Mouse (Mus musculus) T-helper 17 cell (primary cell): ENCODE data around the gene Dapk2.

Experiments
- in situ Hi-C, 2 experiments: fragments of 300-600 bp; cut with MboI, MseI; formaldehyde crosslinking; loops; 1 replicate in 1 of 2; 2 replicates in 1 of 2; pipeline ENCODE4 v1.15.1; 2025; ENCODE audit warnings: high pct_unique_total_duplicates in 2 of 2

Gene Dapk2

DNA sequence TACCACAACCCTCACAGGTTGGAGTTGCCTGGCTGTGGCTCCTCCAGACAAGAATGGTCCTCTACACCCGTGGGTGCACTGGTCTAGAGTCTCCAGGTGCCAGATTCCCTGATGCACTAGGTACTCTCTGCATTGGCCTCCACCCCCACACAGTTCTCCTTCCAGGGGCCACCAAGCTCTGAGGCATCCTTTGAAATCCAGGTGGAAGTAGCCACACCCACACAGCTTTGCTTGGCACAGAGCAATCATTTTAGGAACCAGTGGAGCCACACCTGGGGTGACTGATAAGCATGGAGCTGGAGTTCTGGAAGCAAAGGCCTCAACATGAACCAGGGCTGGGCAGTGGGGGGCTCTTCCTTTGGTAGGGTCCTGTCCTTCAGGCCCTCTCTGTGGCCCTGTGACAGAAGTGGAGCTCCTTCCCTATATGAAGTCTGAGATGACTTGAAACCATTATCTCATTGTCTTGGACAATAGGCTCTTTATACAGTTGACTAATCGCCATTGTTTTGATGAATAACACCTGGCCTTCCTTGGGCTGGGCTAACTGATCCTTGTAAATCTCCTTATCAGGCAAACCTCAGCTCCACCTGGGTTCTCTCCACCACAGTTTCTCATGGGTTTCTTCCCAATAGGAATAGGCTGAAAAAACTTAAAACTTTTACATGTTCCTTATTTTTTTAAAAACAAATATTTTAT lies 70.6 kb downstream of the Dapk2 start:
- in situ Hi-C loops = no loop called here

DNA sequence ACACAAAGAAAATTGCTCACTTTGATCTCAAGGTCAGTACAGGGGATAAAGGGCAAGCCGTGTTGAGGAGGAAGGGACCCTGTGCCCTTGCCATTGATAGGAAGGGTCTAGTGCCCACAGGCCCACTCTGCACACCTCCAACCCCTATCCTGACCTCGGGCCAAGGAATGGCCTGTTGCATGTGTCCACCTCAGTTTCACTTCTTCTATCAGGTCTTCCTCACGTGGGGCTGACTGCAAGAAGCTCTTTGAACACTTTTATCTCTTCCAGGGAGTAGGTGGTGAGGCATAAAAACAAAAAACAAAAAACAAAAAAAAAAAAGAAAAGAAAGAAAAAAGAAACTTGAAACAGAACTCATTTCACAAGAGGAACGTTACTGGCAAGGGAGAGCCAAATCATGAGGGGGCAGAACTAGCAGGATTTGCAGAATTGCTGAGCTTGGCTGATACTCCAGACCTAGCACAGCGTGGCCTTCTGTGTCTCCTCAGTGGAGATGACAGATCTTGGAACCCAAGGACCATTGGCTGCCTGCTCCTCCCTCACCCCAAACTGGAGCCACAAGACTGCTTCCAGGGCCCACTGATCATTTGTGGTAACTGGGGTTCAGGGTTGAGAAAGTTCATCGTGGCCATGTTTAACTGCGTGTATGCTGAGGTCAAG lies 73.9 kb downstream of the Dapk2 start:
- in situ Hi-C loops = no loop called here

DNA sequence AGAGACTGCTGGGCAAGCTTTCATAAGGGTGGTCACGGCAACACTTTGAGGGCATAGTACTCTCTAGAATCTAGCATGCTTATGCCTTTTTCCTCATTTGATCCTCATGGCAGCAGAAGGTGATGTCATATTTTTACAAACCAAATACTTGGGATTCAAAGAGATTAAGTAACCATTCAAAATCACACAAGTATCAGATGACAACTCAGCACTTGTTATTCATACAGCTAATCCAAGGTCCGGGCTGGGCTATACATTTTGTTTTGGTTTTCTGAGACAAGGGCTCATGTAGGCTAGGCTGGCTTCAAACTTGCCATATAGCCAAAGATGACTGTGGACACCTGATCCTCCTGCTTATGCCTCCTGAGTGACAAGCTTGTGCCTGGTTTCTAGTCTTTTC lies 78.6 kb downstream of the Dapk2 start:
- in situ Hi-C loops = no loop called here

DNA sequence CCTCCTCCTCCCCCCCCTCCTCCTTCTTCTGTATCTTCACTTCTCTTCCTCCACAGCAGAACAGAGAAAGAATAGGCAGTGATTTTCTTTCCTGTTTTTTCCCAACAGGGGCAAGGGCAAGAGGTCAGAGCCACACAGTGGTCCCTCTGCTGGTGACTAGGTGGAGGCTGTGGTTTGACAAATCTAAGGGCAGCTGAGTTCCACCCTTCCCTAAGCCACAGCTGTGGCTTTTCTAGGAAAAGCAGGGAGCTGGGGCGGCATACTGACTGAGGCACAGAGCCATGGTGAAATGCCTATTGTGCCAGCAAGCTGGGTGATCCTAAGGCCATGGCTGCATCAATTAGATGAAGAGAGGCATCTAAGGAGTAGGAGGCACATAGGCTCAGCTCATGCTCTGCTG lies 79.7 kb downstream of the Dapk2 start:
- in situ Hi-C loops = no loop called here

DNA sequence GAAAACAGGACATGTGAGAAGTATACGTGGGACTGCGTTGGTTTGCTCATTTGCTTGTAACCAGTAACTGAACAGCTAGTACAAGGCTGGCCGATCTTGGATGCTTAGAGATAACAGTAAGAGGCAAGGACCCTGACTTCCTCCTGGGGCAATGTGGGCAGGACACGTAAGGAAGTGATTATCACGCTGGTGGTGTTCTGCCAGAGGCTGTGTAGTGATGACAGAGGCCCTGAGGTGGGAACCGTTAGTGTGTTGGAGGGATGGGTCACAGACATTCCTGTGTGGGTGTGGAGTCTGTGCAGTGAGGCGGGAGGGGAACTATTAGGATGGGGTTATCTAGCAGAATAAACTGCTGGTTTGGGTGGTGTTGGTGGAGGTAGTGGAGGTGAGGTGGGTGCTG lies 81.2 kb downstream of the Dapk2 start:
- in situ Hi-C loops = no loop called here

DNA sequence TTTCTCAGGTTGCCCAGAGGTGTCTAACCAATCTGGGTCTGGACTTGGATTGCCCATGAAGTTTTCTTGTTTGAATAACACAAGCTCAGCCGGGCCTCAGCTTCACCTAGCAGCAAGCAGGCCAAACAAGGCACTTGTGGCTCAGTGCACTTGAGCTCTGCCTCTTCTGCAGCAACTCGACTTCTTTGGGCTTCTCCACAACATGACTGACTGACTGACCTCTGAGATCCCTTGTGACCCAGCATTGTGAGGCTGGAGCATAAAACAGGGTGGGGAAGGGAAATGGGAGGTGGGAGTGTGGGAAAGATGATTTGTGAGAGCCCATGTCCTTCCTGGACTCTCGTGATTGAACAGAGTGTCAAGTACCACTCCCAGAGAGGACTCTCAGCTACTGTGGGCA lies 81.7 kb downstream of the Dapk2 start:
- in situ Hi-C loops = loop anchor here in 1 of 2 experiments (10.0 kb wide), 1 partner anchor 765 kb away; no protein-coding TSS in a partner anchor

DNA sequence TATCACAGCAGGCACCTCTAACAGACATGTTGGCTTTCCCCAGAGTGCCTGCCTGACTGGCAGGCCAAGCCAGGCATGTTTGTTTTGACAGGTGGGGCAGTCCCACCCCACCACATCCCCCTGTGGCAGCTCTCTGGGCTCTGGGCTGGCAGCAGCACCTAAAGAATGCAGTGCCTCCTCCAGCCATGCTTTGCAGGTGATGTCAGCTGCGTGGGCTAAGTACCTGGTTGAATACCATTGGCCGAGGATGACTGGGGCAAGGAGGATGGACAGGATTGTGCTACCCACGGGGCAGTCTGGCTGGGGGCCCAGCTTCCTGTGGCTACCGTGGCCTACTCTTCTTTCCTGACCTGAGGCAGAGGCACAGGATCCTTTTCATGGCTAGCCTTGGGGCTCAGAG lies 82.5 kb downstream of the Dapk2 start:
- in situ Hi-C loops = loop anchor here in 1 of 2 experiments (10.0 kb wide), 1 partner anchor 766 kb away; no protein-coding TSS in a partner anchor

DNA sequence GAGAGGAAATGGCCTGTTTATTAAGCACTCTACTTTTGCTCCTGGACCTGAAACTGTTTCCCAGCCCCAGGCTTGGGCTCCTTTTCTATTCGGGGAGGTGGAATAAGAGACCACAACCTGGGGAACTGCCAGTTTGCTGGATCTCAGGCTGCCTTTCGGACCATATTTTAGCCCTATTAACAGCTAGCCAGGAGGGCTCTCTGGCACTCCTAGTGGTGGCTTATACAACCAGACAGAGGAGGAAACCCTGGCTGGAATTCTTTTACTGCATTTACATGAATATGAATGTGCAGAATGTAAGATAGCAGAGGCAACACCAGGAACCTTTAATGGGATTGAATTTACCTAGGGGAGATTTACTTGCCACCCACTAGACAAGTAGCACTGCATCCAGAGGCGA lies 83.0 kb downstream of the Dapk2 start:
- in situ Hi-C loops = loop anchor here in 1 of 2 experiments (10.0 kb wide), 1 partner anchor 766 kb away; no protein-coding TSS in a partner anchor

DNA sequence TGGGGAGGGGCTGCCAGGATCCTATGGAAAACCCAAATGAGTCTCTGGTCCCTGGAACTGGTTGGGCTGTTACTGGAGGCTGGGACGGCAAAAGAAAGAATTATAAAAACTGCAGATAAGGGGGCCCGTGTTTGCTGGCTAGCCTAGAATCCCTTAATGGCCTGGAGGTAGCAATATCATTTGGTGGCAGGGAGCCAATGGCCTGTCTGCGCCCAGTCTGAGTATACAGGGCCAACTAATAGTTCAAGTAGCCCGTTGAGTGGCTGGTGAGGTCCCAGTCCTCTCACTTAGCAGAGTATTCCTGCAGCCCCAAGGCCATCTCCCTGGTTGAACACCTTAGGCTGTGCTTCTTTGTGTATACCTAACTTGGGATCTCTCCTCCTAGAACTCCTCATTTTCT lies 83.7 kb downstream of the Dapk2 start:
- in situ Hi-C loops = loop anchor here in 1 of 2 experiments (10.0 kb wide), 1 partner anchor 767 kb away; no protein-coding TSS in a partner anchor

DNA sequence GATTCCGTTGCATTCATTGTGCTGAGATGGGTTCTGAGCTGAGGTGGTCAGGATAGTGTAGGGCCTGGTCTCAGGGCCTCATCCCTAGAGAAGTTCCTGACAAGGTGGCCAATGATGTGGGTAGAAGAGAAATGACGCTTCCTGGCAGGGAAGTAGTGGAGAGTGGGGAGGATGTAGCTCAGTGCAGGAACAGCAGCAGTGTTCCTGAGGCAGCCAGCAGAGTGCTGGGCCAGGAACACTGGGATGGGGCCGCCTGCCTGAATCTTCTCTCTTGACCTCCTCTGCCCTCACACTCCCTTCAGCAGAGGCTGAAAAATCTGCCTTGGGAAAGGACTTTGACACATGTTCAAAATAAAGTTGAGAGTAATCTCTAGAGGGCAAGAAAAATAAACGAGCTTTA lies 85.2 kb downstream of the Dapk2 start:
- in situ Hi-C loops = loop anchor here in 1 of 2 experiments (10.0 kb wide), 1 partner anchor 768 kb away; no protein-coding TSS in a partner anchor

DNA sequence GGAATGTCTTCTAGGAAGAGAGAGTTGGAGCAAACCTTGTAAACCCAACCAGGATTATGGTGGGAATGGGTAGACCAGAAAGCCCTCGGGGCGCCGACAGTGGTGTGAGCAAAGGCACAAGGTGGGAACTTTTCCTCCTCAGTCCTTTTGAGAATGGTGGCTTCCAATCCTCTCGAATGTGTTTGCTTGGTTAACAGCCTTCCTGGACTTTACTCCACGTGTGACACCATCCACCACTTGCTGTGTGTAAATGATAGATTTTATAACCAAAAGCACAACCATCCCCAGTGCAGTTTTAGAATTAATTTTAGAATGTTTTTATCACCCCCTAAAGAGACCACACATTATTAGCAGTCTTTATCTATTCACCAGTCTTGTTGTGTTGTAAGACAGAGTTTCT lies 86.1 kb downstream of the Dapk2 start:
- in situ Hi-C loops = loop anchor here in 1 of 2 experiments (10.0 kb wide), 1 partner anchor 769 kb away; no protein-coding TSS in a partner anchor

DNA sequence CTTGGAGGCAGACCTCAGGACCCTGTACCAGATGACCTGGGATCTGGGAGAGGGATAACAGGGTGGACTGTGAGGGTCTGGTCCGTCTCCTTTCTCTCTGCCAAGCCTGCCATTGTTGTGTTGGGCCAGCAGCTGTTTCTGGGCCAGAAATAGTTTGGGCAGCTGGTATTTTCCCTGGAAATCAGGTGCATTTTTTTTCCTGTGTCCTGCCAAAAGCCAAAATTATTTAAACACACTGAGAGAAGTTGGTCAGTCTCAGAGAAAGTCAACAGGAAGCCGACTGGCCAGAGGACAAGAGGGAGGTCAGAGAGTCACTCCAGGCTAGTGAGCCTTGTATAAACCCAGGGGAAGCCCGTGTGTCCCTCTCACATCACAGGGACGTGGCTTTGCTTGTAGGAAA lies 87.7 kb downstream of the Dapk2 start:
- in situ Hi-C loops = loop anchor here in 1 of 2 experiments (10.0 kb wide), 1 partner anchor 771 kb away; no protein-coding TSS in a partner anchor

DNA sequence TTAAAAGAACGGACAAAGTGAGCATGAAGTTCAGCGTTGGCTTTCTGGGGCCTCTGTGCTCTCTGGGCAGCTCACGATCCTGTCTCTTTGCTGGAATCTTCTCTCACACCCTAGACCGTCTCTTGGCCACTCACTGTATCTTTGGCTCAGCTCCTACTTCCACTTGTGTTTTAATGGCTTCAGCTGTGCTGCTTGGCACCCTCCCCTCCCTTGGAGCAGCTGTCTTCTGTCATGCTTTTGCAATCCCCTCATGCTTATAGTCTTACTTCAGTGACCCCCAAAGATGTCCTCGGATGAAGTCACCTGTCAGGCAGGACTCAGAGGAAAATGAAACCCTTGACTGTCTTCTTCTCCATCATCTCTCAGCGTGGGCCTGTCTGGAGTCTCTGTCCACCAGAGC lies 91.3 kb downstream of the Dapk2 start:
- in situ Hi-C loops = loop anchor here in 1 of 2 experiments (10.0 kb wide), 1 partner anchor 774 kb away; no protein-coding TSS in a partner anchor

DNA sequence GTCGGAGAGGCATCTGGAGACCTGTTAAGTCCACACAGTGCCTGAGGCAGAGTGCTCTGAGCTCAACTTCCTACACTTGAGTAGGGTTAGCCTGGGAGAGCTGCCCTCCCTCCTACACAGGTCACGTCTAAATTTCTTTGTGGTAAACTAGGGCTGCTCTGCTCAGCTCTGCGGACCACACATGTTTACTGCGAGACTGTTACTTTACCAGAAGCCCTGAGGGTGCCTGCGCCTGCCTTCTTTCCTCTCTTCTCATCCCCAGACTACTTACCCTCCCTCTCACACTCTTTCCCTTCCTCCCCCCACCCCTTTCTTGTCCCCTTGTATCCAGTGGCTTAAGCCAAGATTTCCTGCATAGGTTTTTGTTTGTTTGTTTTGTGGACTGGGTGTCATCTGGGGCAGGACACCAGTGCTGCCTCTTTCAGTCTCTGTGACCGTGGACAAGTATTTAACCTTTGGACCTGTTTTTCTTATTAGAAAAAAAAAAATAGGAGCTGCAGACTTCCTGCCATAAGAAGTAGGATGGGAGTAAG lies 93.2 kb downstream of the Dapk2 start:
- in situ Hi-C loops = no loop called here

DNA sequence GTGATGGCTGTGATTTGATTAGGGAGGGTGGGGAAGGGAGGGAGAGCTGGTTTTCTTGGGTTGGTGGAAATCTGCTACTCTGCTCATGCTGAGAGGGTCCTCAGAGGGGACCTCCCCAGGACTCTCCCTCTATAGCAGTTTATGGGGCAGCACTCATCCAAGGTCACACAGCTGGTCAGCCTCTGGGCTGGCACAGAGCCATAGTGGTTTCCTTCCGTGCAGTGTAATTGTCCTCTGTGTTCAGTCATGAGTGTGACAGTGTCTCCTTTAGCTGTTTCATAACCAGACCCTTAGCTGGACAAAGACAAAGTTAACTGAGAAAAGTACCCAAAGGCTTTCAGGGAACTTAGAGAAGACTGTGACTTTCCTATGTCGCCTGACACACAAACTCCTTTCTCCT lies 103.7 kb downstream of the Dapk2 start:
- in situ Hi-C loops = no loop called here

DNA sequence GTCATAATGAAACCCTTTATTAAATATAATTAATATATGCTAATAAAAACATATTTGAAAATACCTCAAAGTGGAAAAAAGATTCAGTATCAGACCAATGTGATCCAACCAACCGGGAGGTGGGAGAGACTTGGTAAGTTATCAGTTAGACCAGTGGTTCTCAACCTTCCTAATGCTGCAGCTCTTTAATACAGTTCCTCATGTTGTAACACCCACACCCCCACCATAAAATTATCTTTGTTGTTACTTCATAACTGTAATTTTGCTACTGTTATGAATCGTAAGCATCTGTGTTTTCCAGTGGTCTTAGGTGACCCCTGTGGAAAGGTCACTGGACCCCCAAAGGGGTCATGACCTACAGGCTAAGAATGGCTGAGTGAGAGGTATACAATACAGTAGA lies 105.7 kb downstream of the Dapk2 start:
- in situ Hi-C loops = no loop called here

DNA sequence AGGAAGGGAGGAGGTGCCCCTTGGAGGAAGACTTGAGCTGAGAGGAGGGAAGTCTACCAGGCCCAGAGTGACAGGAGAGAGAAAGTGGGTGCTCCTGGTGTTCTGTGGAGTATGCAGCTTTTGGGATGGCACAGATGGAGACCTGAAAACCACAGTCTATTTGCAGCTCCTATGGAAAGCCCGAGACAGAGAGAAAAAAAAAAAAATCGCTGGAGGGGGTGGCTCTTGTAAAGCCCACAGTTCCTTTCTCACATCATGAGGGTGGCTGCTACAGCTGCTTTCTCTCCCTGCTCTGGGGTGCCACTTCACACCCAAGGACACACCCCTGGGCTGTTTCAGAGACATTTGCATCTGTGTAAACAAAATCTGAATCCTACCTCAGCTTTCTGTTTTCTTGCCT lies 107.6 kb downstream of the Dapk2 start:
- in situ Hi-C loops = no loop called here

DNA sequence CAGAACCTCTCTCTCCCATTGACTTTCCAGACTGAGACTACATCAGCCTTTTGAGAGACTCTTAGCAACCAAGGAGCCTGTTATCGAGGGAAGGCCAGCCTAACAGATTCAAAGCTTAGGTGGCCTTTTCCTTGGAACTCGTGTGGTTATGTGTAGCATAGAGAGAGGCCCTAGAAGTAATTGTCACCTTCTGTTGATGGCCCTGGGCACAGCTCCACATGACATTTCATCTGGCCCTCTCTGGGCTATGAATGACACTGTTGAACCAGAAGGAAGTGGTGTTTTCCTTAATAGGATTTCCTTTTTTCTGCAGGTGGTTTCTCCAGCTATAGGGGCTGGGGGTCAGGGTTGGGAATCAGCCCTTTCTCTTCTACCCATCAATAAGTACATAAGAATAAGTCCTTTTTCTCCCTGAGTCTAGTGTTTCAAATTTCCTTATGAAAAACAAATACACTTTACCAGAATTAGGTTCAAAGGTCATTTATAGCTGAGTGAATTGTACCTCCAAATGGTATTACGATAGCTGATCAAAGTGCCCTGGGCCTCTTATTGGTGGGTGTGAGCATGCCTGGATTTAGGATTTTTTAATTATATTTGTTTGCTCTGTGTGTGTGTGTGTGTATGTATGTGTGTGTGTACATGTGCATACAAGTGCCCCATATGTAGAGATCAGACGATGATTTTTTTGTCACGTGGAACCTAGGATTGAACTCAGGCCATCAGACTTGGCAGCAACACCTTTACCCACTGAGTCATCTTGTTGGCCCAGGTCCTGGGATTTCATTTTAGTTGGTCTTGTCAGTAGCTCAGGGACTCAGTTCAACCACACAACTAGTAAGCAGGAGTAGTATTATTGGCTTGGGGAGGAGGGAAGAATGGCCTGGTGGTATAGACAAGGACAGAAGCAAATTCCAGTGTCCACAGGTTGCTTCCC lies 108.5 kb downstream of the Dapk2 start:
- in situ Hi-C loops = no loop called here

DNA sequence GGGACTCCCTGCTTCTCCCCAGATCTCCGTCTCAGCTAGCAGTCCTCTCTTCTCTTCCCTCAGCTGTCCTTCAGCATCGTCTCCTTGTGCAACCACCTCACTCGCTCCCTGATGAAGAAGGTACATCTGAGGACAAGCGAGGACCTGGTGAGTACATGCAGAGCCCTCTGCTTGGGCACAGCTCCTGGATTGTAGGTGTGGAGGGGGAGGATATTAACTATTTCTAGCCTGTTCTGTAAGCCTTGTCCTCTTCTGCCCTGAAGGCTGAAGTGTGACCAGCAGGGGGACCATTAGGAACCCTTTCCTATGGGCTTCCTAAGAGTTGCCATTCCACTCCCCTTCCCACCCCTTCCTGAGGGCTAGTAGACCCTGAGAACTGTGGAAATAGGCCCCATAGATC lies 110.8 kb downstream of the Dapk2 start:
- in situ Hi-C loops = no loop called here

DNA sequence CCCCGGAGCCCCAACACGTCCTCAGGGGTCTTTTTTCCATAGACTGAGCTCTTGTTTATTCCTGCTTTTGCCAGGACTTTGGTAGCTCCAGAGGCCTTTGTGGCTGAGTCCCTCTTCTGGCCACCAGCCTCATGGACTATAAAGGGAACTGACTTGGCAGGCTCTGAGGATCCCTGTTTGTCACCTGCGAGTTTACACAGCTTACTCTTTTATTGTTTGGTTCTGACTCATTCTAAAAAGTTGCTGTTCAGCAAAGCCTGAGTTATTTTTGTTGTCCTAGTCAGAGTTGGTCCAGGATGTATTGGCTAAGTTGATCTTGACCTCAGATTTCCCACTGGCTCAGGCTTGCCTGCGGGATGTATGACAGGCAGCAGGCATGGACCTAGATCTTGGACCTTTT lies 112.0 kb downstream of the Dapk2 start:
- in situ Hi-C loops = loop anchor here in 1 of 2 experiments (10.0 kb wide), 1 partner anchor 1585 kb away; no protein-coding TSS in a partner anchor

DNA sequence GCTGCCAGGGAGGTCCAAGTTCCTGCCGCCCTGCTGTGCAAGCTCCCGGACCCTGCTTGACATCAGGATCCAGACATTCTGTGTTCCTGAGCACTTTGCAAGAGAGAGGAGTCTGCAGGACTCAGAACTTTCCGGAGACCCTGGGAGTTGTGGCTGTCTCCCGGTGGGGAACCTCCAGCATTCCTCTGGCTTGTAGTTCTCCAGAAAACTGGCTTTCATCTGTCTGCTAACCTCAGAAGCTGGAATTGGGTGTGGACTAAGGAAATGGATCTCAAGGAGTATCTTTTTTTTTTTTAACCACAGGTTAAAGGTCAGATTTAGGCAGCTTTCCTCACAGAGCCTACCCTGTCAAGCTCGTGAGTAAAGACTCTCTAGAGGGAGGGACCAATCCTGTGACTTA lies 113.7 kb downstream of the Dapk2 start:
- in situ Hi-C loops = loop anchor here in 1 of 2 experiments (10.0 kb wide), 1 partner anchor 1587 kb away; no protein-coding TSS in a partner anchor
